Mouse (Mus musculus) myocyte (in vitro differentiated cells): ENCODE results near the gene Epc2. TPM values are rescaled to one million over a fixed set of nuclear protein-coding genes. Genes with fewer than 3 reads are reported as not detected.

Experiments
- H3K27me3 ChIP-seq: one replicate; pipeline ENCODE4 v1.6.1; 2011; ENCODE audit not compliant: control insufficient read depth, insufficient read depth, insufficient read length
- H3K36me3 ChIP-seq: one replicate; pipeline ENCODE4 v1.6.1; 2011; ENCODE audit not compliant: control insufficient read depth, insufficient read depth
- H3K4me2 ChIP-seq: one replicate; pipeline ENCODE4 v1.6.1; 2011; ENCODE audit warnings: low read depth, control low read depth
- H3K4me3 ChIP-seq: one replicate; pipeline ENCODE4 v1.5.1; 2011; ENCODE audit warnings: mild to moderate bottlenecking, control low read depth, moderate library complexity
- H3K79me2 ChIP-seq: one replicate; pipeline ENCODE4 v1.6.1; 2011; ENCODE audit not compliant: control insufficient read depth, insufficient read depth
- H3ac ChIP-seq: one replicate; pipeline ENCODE4 v1.6.1; 2011; ENCODE audit not compliant: control insufficient read depth, insufficient read length
- CEBPB ChIP-seq: IDR thresholded peaks from 2 replicates; pipeline ENCODE4 v1.6.1; 2011; ENCODE audit warnings: mild to moderate bottlenecking, moderate library complexity; ENCODE audit not compliant: poor library complexity, insufficient read depth, severe bottlenecking
- E2F4 ChIP-seq: IDR thresholded peaks from one replicate; pipeline ENCODE4 v1.6.1; 2011; ENCODE audit warnings: mild to moderate bottlenecking, control low read depth, moderate library complexity; ENCODE audit not compliant: insufficient read depth
- MAX ChIP-seq: IDR thresholded peaks from one replicate; pipeline ENCODE4 v1.6.1; 2011; ENCODE audit warnings: low read depth, mild to moderate bottlenecking, control low read depth
- MYOD1 ChIP-seq, 3 experiments: IDR thresholded peaks; one replicate each; pipeline ENCODE4 v1.6.1; 2011; ENCODE audit warnings: control low read depth in 2 of 3, low read depth in 2 of 3, mild to moderate bottlenecking in 2 of 3, moderate library complexity in 1 of 3; ENCODE audit not compliant: insufficient read length in 2 of 3, control insufficient read depth in 1 of 3
- MYOG ChIP-seq, 3 experiments: IDR thresholded peaks; one replicate each; pipeline ENCODE4 v1.6.1; 2011; ENCODE audit warnings: control low read depth in 2 of 3, low read depth in 2 of 3, mild to moderate bottlenecking in 2 of 3; ENCODE audit not compliant: insufficient read length in 2 of 3, control insufficient read depth in 1 of 3, insufficient read depth in 1 of 3
- POLR2A ChIP-seq: IDR thresholded peaks from one replicate; pipeline ENCODE4 v1.6.1; 2011; ENCODE audit warnings: low read depth, mild to moderate bottlenecking, control low read depth, moderate library complexity; ENCODE audit not compliant: insufficient read length
- POLR2AphosphoS2 ChIP-seq: IDR thresholded peaks from one replicate; pipeline ENCODE4 v1.6.1; 2011; ENCODE audit warnings: low read depth, control low read depth; ENCODE audit not compliant: insufficient read length
- REST ChIP-seq: IDR thresholded peaks from one replicate; pipeline ENCODE4 v1.6.1; 2011; ENCODE audit warnings: mild to moderate bottlenecking, control low read depth, moderate library complexity; ENCODE audit not compliant: insufficient read depth, insufficient read length
- SRF ChIP-seq: IDR thresholded peaks from one replicate; pipeline ENCODE4 v1.6.1; 2011; ENCODE audit warnings: low read depth; ENCODE audit not compliant: control insufficient read depth, insufficient read length
- TCF12 ChIP-seq: IDR thresholded peaks from one replicate; pipeline ENCODE4 v1.6.1; 2011; ENCODE audit warnings: mild to moderate bottlenecking, control low read depth; ENCODE audit not compliant: poor library complexity, insufficient read depth, severe bottlenecking
- TCF3 ChIP-seq: IDR thresholded peaks from one replicate; pipeline ENCODE4 v1.6.1; 2011; ENCODE audit warnings: low read depth, control low read depth; ENCODE audit not compliant: insufficient read length
- USF1 ChIP-seq: IDR thresholded peaks from one replicate; pipeline ENCODE4 v1.6.1; 2011; ENCODE audit warnings: low read depth, mild to moderate bottlenecking, control low read depth, moderate library complexity
- polyA plus RNA-seq: library from polyadenylated mRNA; unstranded; fragments of >200 nt; fragmentation: generic; extraction: Trizol; gene quantifications from one replicate; pipeline ENCODE4 v1.2.1, GENCODE M21; 2012; ENCODE audit warnings: missing spikeins

The Epc2 gene
- polyA plus RNA-seq, 1 experiment = 4.5 TPM

DNA sequence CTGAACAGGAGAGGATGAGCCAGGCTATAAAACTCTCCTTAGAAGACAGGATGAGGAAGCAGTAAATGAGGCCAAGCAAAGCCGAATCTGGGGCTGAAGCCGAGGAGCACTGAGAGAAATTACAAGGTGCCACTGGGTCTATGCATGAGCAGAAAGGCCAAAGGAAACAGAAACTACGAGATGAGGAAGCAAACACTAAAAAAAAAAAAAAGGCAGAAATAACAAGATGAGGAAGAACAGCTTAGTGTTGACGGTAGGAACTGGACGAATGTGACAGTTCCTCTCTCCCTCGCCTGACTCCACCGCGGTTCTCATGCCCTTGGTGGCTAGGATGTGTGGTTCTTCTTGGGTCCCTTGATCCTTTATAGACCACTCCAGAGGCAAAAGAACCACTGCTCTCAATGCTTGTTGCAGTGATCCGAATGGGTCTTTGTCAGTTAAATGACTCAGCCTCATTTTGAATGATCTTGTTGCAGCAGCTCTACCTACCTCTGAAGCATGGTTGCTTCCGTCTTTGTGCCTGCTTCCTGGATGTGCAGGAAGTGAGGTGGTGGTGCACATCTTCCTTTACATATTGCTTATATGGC is 34.2 kb upstream of the Epc2 start:
- TF ChIP-seq POLR2AphosphoS2 (no peak), MYOG (IDR thresholded peaks at IDR 0.05; ENCODE audit: control insufficient read depth in 1 of 3, insufficient read depth in 1 of 3, insufficient read length in 2 of 3, low read depth in 2 of 3) (no peak), CEBPB (no peak), USF1 (no peak), E2F4 (no peak), TCF3 (no peak), SRF (no peak)
- Histone ChIP-seq H3K27me3 (no peaks in the 10 kb centered on the region), H3K4me3 (no peak overlapping the region), H3K4me2 (peak overlapping the region; percentile 26), H3K79me2 (no peaks in the 10 kb centered on the region), H3K36me3 (no peaks in the 10 kb centered on the region), H3ac (no peak overlapping the region)

DNA sequence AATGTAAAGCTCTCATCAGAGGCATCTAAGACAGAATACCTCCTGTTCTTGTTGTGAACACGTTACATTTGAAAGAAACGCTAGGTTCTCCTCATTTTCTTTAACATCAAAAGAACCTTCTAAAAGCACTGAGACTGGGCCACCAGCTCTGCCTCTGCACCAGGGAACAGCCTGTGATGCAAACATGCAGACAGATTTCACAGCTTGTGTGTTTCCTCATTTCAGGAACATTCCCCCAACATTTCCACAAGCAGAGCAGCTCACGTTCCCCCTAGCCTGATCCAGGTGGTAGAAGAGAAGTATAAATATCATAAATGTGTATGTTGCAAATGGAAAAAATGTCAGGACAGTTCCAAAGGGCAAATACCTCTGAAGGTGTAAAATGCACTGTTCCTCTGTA is 30.9 kb upstream of the Epc2 start:
- Histone ChIP-seq H3K4me2 (no peak overlapping the region), H3K79me2 (no peaks in the 10 kb centered on the region), H3K27me3 (no peaks in the 10 kb centered on the region), H3K4me3 (no peak overlapping the region), H3ac (no peak overlapping the region), H3K36me3 (no peaks in the 10 kb centered on the region)
- TF ChIP-seq MYOG (IDR thresholded peaks at IDR 0.05; ENCODE audit: control insufficient read depth in 1 of 3, insufficient read depth in 1 of 3, insufficient read length in 2 of 3, low read depth in 2 of 3) (no peak), E2F4 (no peak), MYOD1 (IDR thresholded peaks at IDR 0.05; ENCODE audit: control insufficient read depth in 1 of 3, insufficient read length in 2 of 3, low read depth in 2 of 3) (no peak), TCF3 (no peak)

DNA sequence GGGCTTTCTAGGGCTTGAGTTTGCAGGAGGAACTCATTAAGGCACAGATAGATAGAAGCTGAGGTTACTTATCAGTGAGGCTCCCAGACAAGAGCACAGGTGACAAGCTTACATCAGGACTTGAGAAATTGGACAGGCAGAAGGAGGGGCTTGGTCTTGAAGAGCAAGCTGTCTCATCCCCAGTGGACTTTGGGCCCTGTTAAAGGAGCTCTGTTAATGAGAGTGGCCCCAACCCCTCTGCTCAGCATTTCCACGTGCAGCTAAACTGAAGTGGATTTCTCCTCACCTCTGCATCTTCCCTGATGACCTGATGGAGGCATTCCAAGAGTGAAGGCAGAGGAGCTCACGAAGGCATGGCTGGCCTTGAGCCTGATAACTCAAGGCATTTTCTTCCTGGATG is 27.4 kb upstream of the Epc2 start:
- no peaks in the 10 kb centered on the region for H3K79me2 ChIP-seq
- no peak overlapping the region for H3K4me3 ChIP-seq
- no peak overlapping the region for H3K4me2 ChIP-seq
- no peak overlapping the region for H3ac ChIP-seq
- no peak for TF ChIP-seq POLR2AphosphoS2
- TF ChIP-seq TCF12 = no peak
- no peak for TF ChIP-seq MAX
- TF ChIP-seq CEBPB = no peak
- no peak for TF ChIP-seq MYOD1 (IDR thresholded peaks at IDR 0.05; ENCODE audit: control insufficient read depth in 1 of 3, insufficient read length in 2 of 3, low read depth in 2 of 3)
- no peak for TF ChIP-seq TCF3
- H3K27me3 ChIP-seq = no peaks in the 10 kb centered on the region
- no peaks in the 10 kb centered on the region for H3K36me3 ChIP-seq

DNA sequence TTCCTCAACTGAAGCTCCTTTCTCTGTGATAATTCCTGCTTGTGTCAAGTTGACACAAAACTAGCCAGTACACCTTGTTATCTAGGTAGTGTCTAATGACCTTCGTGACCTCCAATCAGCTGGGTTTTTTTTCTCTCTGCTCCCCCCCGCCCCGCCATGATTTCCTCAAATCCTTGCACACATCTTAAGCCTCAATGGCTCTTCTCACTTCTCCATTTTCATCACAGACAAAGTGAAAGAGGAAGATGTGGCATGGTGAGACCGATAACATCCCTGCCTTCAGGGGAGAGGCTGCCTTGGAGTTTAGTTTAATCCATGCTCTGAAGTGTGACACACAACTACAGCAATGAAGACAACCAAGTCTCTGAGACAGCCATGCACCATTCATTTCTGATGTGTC is 26.5 kb upstream of the Epc2 start:
- no peak overlapping the region for H3K4me2 ChIP-seq
- no peak overlapping the region for H3ac ChIP-seq
- H3K4me3 ChIP-seq = no peak overlapping the region
- no peak for TF ChIP-seq REST
- no peak for TF ChIP-seq TCF3
- no peak for TF ChIP-seq USF1
- no peak for TF ChIP-seq MYOD1 (IDR thresholded peaks at IDR 0.05; ENCODE audit: control insufficient read depth in 1 of 3, insufficient read length in 2 of 3, low read depth in 2 of 3)
- no peak for TF ChIP-seq E2F4
- no peak for TF ChIP-seq POLR2AphosphoS2
- no peak for TF ChIP-seq MYOG (IDR thresholded peaks at IDR 0.05; ENCODE audit: control insufficient read depth in 1 of 3, insufficient read depth in 1 of 3, insufficient read length in 2 of 3, low read depth in 2 of 3)
- no peak for TF ChIP-seq TCF12
- H3K79me2 ChIP-seq = no peaks in the 10 kb centered on the region
- H3K36me3 ChIP-seq = no peaks in the 10 kb centered on the region
- no peaks in the 10 kb centered on the region for H3K27me3 ChIP-seq

DNA sequence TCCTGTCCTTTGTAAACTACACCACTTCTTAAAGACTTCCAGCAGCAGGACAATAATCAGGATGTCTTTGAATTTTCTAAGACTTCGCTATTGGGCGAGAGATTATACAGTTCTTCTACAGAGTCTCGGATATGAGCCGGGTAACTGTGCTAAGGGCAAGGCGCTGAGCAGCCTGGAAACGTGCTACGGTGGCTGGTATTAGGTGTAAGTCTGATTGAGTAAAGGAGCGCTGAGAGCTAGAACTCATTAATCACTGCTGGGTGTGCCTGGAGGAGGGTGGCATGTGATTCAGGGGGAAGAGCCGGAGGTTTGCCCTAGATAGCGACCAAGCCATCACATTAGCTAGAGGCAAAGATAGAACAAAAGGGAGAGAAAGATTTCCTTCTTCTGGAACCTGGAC is 25.1 kb upstream of the Epc2 start:
- Histone ChIP-seq H3K36me3 (no peaks in the 10 kb centered on the region), H3K4me3 (no peak overlapping the region), H3ac (no peak overlapping the region), H3K79me2 (no peaks in the 10 kb centered on the region), H3K4me2 (no peak overlapping the region), H3K27me3 (no peaks in the 10 kb centered on the region)
- TF ChIP-seq CEBPB = no peak
- no peak for TF ChIP-seq REST
- TF ChIP-seq TCF12 = no peak
- TF ChIP-seq MYOG (IDR thresholded peaks at IDR 0.05; ENCODE audit: control insufficient read depth in 1 of 3, insufficient read depth in 1 of 3, insufficient read length in 2 of 3, low read depth in 2 of 3) = no peak
- no peak for TF ChIP-seq E2F4
- TF ChIP-seq SRF = no peak
- no peak for TF ChIP-seq MYOD1 (IDR thresholded peaks at IDR 0.05; ENCODE audit: control insufficient read depth in 1 of 3, insufficient read length in 2 of 3, low read depth in 2 of 3)
- no peak for TF ChIP-seq USF1
- no peak for TF ChIP-seq TCF3
- TF ChIP-seq POLR2A = no peak
- no peak for TF ChIP-seq POLR2AphosphoS2
- TF ChIP-seq MAX = no peak
